Mouse (Mus musculus) kidney, adult 11 months (tissue): ENCODE results near the gene Tlr11.
A peak's percentile ranks its signal among the peaks of the same experiment; 100 is the strongest.

Experiments used
- DNase-seq: peaks from one replicate; pipeline ENCODE4 v3.0.0; 2022

Tlr11 gene

GRCm38 (mm10) chr14:50357593-50357992, at the start of gene Tlr11:
Gene Tlr11 (plus strand): TSS chr14:50357914.
- no peak for DNase-seq

- DNase-seq = no peak
Measured at GRCm38 (mm10) chr14:50326661-50327060, 31.1 kb upstream of the Tlr11 start, which contains the start of gene Olfr734. Gene Olfr734 (minus strand): TSS chr14:50326761.

- DNase-seq = no peak
Measured at GRCm38 (mm10) chr14:50348796-50349195, 8.9 kb upstream of the Tlr11 start, which contains the start of gene Olfr735. Gene Olfr735 (minus strand): TSS chr14:50348872.

- peak; percentile 2 for DNase-seq
Measured at GRCm38 (mm10) chr14:50352438-50352837, 5.3 kb upstream of the Tlr11 start.

- no peak for DNase-seq
Measured at GRCm38 (mm10) chr14:50356725-50357124, 989 bp upstream of the Tlr11 start.

DNA sequence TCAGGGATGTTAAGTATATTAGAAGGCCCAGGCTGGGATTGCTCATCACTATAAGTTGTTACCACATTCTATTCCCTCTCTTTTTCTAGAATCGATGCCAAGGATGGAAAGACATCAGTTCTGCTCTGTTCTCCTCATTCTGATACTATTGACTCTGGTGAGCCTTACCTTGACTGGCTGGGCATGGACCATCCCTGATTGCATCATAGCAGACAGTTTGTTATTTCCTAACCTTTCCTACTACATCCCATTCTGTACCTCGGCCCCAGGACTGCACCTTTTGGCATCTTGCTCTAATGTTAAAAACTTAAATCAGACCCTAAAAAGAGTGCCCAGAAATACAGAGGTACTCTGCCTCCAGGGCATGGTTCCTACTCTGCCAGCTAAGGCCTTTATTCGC, 2.8 kb downstream of the Tlr11 start:
- DNase-seq = no peak

GRCm38 (mm10) chr14:50363561-50363960, 5.8 kb downstream of the Tlr11 start:
- no peak for DNase-seq

DNA sequence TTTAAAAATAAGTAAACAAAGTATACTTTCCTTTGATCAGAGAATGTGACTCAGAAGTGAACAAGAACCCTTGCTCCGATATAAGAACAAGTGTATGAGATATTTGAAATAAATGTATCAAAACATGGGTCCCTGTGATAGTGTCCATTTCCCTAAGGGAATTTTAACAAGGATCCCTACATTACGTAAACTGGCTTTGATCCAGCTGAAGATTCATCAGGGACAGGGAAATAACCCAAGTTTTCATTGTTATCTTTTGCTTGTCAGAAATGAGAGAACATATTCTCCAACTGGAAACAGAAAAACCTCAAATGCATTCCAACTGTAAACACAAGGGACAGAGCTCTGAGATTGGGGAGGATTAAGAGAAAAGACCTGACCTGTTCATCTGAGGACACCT, 23.1 kb downstream of the Tlr11 start, which contains the start of gene Olfr736:
Gene Olfr736, plus strand, starts transcription at position 301 of the 400 bp plus-strand sequence.
- no peak for DNase-seq

DNA sequence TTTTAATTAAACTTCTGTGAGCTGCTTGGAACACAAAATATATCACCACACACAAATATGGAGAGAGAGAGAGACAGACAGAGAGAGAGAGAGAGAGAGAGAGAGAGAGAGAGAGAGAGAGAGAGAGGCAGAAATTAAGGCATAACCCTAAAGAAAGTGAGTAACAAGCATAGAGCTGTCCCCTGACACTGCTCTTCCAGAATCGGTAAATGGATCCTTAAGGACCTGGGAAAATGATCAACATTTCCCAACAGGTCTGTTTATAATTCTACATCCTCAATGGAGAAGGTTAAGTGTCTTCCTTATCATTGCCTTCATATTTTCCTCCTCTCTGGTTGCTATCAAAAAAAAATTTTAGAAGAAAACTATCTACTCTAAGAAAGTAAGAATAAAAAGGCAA, 49.6 kb downstream of the Tlr11 start, which contains the start of gene Olfr738:
Gene Olfr738, plus strand, starts transcription at position 301 of the 400 bp plus-strand sequence.
- no peak for DNase-seq
